Mouse (Mus musculus) hindbrain, embryonic 12.5 days (tissue): ENCODE measurements around the gene Mindy1. TPM values are rescaled to one million over a fixed set of nuclear protein-coding genes. Genes with fewer than 3 reads are reported as not detected.
A peak's percentile ranks its signal among the peaks of the same experiment; 100 is the strongest.
"Not testable (repeated sequence)": the region's sequence is repeated elsewhere in the genome, so short reads cannot be mapped to it uniquely, and the experiment has no call there.

Experiments
- ATAC-seq: fragments of 200-750 bp; cut with Nextera tagmentation; 2 replicates; pipeline ENCODE4 v1.8.0; 2017; ENCODE audit warnings: moderate TSS enrichment; ENCODE audit not compliant: low FRiP score
- H3K27ac ChIP-seq: fragments of 300-500 bp; sonication (generic); 2 replicates; pipeline ENCODE4 v1.5.1; 2016; ENCODE audit warnings: mild to moderate bottlenecking
- H3K27me3 ChIP-seq: fragments of 300-500 bp; sonication (generic); 2 replicates; pipeline ENCODE4 v1.6.1; 2016; ENCODE audit warnings: mild to moderate bottlenecking
- H3K36me3 ChIP-seq: fragments of 300-500 bp; sonication (generic); 2 replicates; pipeline ENCODE4 v1.6.1; 2016; ENCODE audit warnings: mild to moderate bottlenecking
- H3K4me1 ChIP-seq: fragments of 300-500 bp; sonication (generic); 2 replicates; pipeline ENCODE4 v1.6.1; 2016
- H3K4me2 ChIP-seq: fragments of 300-500 bp; sonication (generic); replicated peaks from 2 replicates; pipeline ENCODE4 v1.6.1; 2016; ENCODE audit warnings: mild to moderate bottlenecking
- H3K4me3 ChIP-seq: fragments of 300-500 bp; sonication (generic); 2 replicates; pipeline ENCODE4 v1.5.1; 2016; ENCODE audit warnings: mild to moderate bottlenecking
- H3K9ac ChIP-seq: fragments of 300-500 bp; sonication (generic); 2 replicates; pipeline ENCODE4 v1.6.1; 2016; ENCODE audit warnings: mild to moderate bottlenecking, moderate library complexity
- H3K9me3 ChIP-seq: fragments of 300-500 bp; sonication (generic); replicated peaks from 2 replicates; pipeline ENCODE4 v1.6.1; 2016; ENCODE audit warnings: mild to moderate bottlenecking
- WGBS: fragments of 180-500 bp; shearing (Covaris S2); methylation state at CpG from one replicate; pipeline ENCODE4 v1.1.7; 2016; 5-methylcytosine and 5-hydroxymethylcytosine counted together
- polyA plus RNA-seq: library from polyadenylated mRNA; unstranded; fragments of >200 nt; fragmentation: Nextera tagmentation; extraction: Ambion mirVana; gene quantifications from 2 replicates; pipeline ENCODE4 v1.2.1, GENCODE M21; 2016

Gene Mindy1
- polyA plus RNA-seq, 1 experiment from 2014 or later = 45.7 TPM

DNA sequence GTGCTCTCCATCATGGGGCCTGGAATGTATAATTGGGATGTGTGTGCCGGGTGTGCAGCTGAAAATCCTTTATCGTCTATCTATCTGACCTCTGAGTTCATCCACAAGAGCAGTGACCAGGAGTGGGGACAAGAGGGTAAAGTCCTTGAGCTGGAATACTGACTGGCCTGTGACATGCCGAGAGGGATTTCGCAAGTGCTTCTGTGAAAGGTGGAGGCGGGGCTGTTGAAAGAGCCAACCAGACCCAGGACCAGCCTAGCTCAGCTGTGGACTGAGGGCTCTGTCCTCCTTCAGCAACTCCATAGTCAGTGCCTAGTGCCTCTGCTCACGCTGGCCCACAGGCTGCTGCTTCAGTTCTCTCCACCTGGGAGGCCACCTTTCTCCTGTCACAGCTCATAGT lies 37.4 kb downstream of the Mindy1 start:
- Histone ChIP-seq H3K27ac (no peak overlapping the region), H3K36me3 (peaks cover 38% of the 10 kb centered on the region), H3K4me1 (peaks cover 35% of the 10 kb centered on the region), H3K4me3 (no peak overlapping the region), H3K27me3 (no peaks in the 10 kb centered on the region), H3K4me2 (no peak overlapping the region), H3K9me3 (no peaks in the 10 kb centered on the region), H3K9ac (0 out of 2 replicates have a peak overlapping the region, but pooled peaks have one; percentile 33)
- 52% methylated on average over 6 of the region's 6 CpGs for WGBS
- no peak for ATAC-seq

DNA sequence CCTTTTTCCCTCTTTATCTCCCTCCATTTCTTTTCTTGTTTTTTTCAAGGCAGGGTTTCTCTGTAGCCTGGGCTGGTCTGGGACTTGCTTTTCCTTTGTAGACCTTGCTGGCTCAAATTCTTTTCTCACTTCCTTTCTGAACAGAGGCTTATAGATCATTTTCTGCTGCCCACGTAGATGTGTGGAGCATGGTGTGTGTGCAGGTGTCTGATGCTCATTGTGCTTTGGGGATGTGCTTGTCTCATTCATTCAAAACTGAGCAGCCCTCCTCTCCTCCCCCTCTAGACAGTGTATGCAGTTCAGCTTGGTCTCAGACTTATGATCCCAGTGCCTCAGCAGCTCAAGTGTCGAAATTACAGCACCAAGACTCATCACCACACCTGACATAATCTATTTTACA lies 38.0 kb downstream of the Mindy1 start:
- Histone ChIP-seq H3K9ac (no peak overlapping the region), H3K4me3 (no peak overlapping the region), H3K9me3 (no peaks in the 10 kb centered on the region), H3K4me2 (no peak overlapping the region), H3K36me3 (peaks cover 43% of the 10 kb centered on the region), H3K27me3 (no peaks in the 10 kb centered on the region), H3K27ac (no peak overlapping the region), H3K4me1 (peaks cover 32% of the 10 kb centered on the region)
- 80% methylated on average over 2 of the region's 2 CpGs for WGBS
- no peak for ATAC-seq

DNA sequence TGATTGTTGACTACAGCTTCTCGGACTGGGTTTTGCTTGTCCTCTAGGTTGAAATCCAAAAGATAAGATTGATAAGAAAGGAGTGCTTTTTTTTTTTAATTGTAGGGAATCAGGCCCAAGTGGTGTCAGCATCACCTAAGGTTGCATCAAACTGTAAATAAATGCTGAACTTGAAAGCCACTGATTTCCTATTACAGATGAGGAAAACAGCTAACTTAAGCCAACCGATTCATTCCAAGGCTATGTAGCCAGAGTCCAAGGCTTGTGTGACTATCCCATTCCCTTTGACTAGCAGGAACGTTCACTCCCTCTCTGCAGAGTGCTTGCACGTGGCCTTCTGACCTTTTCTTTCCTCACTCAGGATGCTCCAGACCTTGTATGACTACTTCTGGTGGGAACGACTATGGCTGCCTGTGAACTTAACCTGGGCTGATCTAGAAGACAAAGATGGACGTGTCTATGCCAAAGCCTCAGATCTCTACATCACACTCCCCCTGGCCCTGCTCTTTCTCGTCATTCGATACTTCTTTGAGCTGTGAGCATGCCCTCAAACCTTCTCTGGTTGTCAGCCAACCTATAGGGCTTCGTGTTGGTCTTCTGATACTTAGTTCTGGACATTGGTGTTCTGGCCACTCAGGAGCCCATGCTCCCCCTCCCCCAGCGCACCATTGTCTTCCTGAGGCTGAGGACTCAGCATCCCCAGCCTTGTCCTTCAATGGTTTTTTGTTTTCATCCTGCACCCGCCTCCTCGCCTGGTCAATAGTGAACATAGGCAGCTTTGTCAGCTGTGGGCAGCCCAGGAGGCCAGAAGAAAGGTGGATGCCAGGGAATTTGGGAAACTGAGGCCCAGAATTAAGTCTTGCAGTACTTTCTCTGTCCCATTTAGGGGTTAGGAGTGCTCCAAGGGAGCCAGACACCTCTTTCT lies 38.8 kb downstream of the Mindy1 start:
- Histone ChIP-seq H3K27me3 (no peaks in the 10 kb centered on the region), H3K4me1 (peaks cover 32% of the 10 kb centered on the region), H3K4me3 (no peak overlapping the region), H3K4me2 (no peak overlapping the region), H3K36me3 (peaks cover 52% of the 10 kb centered on the region), H3K27ac (no peak overlapping the region), H3K9ac (no peak overlapping the region), H3K9me3 (no peaks in the 10 kb centered on the region)
- no peak for ATAC-seq
- 59% methylated on average over 12 of the region's 12 CpGs for WGBS

GRCm38 (mm10) chr3:95323429-95323828 lies 42.3 kb downstream of the Mindy1 start:
- 95% methylated on average over 3 of the region's 3 CpGs for WGBS
- Histone ChIP-seq H3K4me2 (no peak overlapping the region), H3K9me3 (no peaks in the 10 kb centered on the region), H3K4me1 (peaks cover 11% of the 10 kb centered on the region; the same call in 1 of the 2 replicates), H3K27ac (no peak overlapping the region), H3K9ac (no peak overlapping the region), H3K4me3 (no peak overlapping the region), H3K36me3 (peaks cover 84% of the 10 kb centered on the region), H3K27me3 (no peaks in the 10 kb centered on the region)
- ATAC-seq = no peak

DNA sequence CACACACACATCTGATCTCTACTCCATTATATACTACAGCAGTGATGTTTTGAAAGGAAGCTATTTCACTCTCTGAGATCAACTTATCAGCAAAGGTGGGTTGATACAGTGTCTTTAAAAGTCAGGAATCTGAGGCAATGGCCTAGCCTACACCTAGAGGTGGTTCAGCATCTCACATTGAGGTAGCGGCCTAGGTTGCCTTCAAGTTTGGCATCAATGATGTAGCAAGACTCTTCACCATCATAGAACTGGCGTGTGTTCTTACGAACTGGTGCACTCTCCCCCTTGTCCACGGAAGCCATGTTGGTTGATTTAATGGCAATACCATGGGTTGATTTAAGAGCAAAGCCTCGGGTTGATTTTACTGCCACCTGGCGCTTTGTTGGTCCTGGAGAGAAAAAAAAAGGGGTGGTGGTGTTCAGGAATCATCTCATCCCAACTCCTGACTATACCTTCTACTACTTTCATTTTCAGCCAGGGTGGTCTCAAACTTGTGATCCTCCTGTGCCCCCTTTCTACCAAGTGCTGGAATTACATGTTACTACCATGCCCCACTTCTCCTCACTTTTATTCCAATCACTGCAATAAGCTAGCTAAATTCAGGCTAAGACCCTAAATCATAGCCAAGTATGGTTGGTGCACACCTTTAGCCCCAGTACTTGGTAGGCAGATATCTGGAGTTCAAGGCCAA lies 43.5 kb downstream of the Mindy1 start:
- WGBS = 97% methylated on average over 6 of the region's 6 CpGs
- peaks cover 90% of the 10 kb centered on the region for H3K36me3 ChIP-seq

DNA sequence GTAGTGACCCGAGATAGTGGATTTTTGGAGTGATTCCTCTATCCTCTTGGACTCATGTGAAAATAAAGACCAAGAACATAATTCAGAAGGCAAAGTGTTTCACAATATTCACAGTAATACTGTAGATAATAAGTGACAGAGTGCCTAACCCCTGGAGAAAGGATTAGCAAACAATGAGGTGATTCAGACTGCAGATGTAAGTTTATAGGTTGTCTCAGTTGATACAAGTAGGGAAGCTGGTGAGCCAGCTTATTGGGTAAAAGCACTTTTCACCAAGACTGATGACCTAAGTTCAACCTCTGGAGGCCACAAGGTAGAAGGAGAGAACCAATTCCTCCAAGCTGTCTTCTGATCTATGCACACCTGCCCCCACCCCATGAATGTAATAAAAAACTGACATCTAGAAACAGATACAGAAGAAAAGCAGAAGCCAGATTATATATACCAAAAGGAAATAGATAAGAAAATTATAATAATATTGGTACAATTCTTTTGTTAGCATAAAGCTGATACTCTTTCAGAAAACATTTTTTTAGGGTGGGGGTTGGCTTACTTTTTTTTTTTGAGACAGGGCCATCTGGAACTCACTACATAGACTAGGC lies 47.8 kb downstream of the Mindy1 start:
- Histone ChIP-seq H3K4me3 (no peak overlapping the region), H3K9me3 (no peaks in the 10 kb centered on the region), H3K4me2 (no peak overlapping the region), H3K27ac (no peak overlapping the region), H3K27me3 (no peaks in the 10 kb centered on the region), H3K36me3 (peaks cover 83% of the 10 kb centered on the region), H3K9ac (no peak overlapping the region), H3K4me1 (no peaks in the 10 kb centered on the region)
- 98% methylated on average over 1 of the region's 1 CpGs for WGBS
- no peak for ATAC-seq

More for the DNA sequence above, 43.5 kb downstream of the Mindy1 start:
- no peak overlapping the region for H3K27ac ChIP-seq
- H3K4me2 ChIP-seq = no peak overlapping the region
- H3K4me1 ChIP-seq = 0 out of 2 replicates have a peak, but pooled peaks cover 4% of the 10 kb centered on the region
- no peaks in the 10 kb centered on the region for H3K9me3 ChIP-seq
- no peak for ATAC-seq
- H3K27me3 ChIP-seq = no peaks in the 10 kb centered on the region
- H3K4me3 ChIP-seq = no peak overlapping the region
- H3K9ac ChIP-seq = no peak overlapping the region

DNA sequence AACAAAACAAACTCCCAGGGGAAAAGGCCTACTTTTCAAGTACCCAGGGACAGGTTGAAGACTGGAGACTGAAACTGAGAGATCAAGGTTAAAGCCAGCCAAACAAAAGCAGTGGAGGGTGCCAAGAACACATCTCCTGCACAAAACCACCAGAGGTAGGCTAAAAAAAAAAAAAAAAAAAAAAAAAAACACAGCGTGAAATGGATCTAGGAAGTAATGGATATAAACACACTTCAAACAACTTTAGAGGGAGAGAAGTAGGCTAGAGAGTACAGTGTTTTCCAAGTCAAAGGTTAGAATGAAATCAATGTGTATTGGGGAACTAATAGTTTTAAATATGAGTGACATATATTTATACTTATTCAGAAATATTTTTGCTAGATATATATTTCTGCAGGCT lies 50.4 kb downstream of the Mindy1 start:
- Histone ChIP-seq H3K36me3 (peaks cover 79% of the 10 kb centered on the region), H3K9ac (no peak overlapping the region), H3K27ac (no peak overlapping the region), H3K4me2 (no peak overlapping the region), H3K9me3 (no peaks in the 10 kb centered on the region), H3K4me3 (no peak overlapping the region), H3K27me3 (no peaks in the 10 kb centered on the region), H3K4me1 (no peaks in the 10 kb centered on the region)
- 75% methylated on average over 1 of the region's 1 CpGs for WGBS
- ATAC-seq = no peak

DNA sequence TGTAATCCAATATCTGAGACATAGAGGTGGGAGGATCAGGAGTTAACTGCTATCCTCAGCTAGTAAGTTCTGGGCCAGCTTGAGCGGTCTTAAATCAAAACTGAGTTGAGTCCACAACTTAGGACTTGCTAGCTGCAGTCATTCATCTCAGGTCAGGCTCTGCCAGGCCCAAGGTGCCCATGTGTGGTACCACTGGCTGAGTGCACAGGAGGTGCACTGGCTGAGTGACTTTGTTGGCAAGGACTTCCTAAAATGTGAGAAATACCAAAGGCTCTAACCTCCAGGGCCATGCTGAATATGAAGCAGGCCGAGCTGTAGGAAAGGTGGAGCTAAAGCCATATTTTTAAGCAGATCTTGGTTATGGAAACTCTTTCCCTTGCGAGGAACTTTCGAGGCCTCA lies 56.2 kb downstream of the Mindy1 start:
- Histone ChIP-seq H3K27me3 (no peaks in the 10 kb centered on the region), H3K27ac (no peak overlapping the region), H3K36me3 (peaks cover 94% of the 10 kb centered on the region), H3K9me3 (no peaks in the 10 kb centered on the region), H3K4me1 (no peaks in the 10 kb centered on the region), H3K4me2 (no peak overlapping the region), H3K4me3 (no peak overlapping the region), H3K9ac (no peak overlapping the region)
- no peak for ATAC-seq
- WGBS = 94% methylated on average over 4 of the region's 4 CpGs

DNA sequence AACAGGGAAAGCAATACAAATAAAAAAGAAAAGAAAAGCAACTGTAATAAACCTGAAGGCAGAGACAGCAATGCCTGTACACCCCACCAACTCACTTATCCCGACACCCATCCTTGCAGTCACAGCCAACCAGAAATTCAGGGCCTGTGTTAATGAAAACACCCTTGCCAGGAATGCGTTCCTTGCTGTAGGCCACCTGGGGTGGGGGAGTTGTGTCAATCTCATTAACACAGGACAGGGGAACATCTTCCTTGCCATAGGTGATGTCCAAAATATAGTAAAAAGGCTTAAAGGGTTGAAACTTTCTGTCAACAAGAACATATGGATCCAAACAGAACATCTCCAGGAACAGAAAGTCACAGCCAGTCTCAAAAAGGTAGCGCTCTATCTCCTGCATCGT lies 57.1 kb downstream of the Mindy1 start:
- 94% methylated on average over 4 of the region's 4 CpGs for WGBS

GRCm38 (mm10) chr3:95343356-95344000 lies 62.3 kb downstream of the Mindy1 start:
- not testable (repeated sequence) for H3K9me3 ChIP-seq, H3K4me3 ChIP-seq, ATAC-seq, H3K27me3 ChIP-seq, H3K9ac ChIP-seq, H3K27ac ChIP-seq, H3K4me2 ChIP-seq, H3K4me1 ChIP-seq
- H3K36me3 ChIP-seq = peaks cover 87% of the 10 kb centered on the region
- WGBS = 97% methylated on average over 9 of the region's 9 CpGs

More for the DNA sequence above, 57.1 kb downstream of the Mindy1 start:
- no peak for ATAC-seq
- Histone ChIP-seq H3K9ac (no peak overlapping the region), H3K36me3 (peaks cover 94% of the 10 kb centered on the region), H3K4me1 (no peaks in the 10 kb centered on the region), H3K27ac (no peak overlapping the region), H3K9me3 (no peaks in the 10 kb centered on the region), H3K4me2 (no peak overlapping the region), H3K27me3 (no peaks in the 10 kb centered on the region), H3K4me3 (no peak overlapping the region)
